Mouse (Mus musculus): ENCODE measurements around the gene Zfp72.

GRCm38 (mm10) chr13:74363859-74364235 is 26.8 kb downstream of the Zfp72 start, which contains the start of gene Lrrc14b:
- TF ChIP-seq CTCF (IDR thresholded peaks at IDR 0.05) (peak; percentile 54), POLR2A (IDR thresholded peaks at IDR 0.05; ENCODE audit: insufficient read depth, low read depth, low read length) (peak; percentile 92), EP300 (IDR thresholded peaks at IDR 0.05; ENCODE audit: insufficient read depth, low read depth, low read length) (peak; percentile 78)

Data from heart, adult 2 months (tissue).